Mouse (Mus musculus) ovary, postnatal 10 days (tissue): ENCODE data around the gene Fbxl2.

Experiments
- DNase-seq: peaks from one replicate; pipeline ENCODE4 v3.0.0; 2022; ENCODE audit warnings: low spot score

The Fbxl2 gene

DNA sequence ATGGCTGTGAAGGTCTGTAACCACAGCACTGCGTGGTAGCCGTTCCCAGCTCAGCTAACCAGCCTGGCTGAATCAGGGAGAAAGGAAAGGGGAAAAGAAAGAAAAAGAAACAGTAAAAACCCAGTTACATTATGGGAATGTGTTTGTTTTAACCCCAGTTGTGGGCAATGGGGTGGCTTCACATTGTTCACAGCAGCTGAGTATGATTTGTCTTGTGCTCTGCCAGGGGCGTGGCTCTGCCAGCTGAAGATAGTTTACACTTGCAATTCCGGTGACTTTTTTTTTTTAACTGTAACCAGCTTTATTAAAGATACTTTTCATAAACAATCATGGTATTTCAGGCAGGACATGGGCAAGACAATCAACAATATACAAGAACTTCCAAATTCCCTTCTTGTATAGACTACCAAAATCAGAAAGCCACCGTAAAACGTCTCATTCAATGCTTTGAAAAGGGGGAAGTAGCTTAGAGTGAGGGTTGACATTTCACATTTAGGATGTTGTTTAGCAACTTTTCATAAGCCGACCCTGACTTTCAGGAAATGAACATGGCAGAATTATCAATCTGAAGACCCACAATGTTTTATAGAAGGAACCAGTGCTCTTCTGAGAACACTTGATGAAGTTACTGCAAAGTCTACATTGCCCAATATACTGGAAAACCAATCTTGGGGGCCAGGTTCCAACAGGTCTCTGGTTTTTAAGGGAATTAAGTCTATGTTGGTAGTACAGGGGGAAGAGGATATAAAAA is 26.8 kb downstream of the Fbxl2 start:
- DNase-seq = no peak

DNA sequence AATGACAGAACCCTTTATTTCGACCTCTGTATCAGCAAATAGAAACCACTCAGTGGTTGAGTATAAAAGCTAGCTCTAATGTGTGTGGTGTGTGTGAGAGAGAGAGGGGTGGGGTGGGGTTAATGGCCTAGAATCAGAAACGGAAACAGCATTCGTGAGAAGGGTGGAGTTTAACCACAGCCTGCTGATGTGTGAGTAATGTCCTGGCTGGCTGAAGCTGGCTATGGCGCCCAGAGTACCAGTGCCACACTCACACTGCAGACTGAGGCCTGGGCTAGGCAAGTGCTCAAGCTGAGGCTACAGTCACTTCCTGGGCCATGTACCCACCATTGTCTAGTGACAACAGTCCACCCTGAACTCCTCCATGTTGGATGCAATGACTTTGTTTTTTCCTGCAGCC is 29.6 kb downstream of the Fbxl2 start:
- DNase-seq = no peak

DNA sequence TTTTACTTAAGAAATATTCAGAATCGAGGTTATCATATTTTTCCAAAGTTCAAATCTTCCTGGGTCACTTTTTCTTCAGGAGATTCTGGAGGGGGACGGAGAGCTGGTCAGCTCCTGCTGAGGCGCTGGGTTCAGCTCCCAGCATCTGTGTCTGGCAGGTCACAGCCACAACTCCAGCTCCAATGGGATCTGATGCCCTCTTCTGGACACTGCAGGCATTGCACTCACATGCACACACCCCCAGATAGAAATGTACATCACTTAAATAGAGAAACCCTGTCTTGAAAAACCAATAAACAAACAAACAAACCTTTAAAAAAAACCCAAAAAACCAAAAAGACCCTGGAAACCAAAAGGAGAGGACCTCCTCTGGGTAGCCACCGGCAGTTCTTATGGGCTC is 30.3 kb downstream of the Fbxl2 start:
- no peak for DNase-seq

DNA sequence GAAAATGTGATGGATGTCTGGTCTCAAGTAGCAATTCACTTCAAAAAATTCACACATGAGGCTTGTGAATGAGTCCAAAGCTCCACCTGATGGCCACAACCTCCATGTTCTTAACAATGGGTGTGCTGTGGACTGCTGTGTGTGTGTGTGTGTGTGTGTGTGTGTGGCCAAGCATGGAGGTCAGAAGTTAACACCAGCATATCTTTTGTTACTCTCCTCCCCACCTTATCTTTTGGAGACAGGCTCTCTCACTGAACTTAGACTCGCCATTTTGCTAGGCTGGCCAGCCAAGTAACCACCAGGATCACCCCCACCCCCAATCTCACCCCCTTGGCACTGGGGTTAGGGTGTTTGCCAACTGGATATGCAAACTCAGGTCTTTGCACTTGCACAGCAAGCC is 32.0 kb downstream of the Fbxl2 start:
- DNase-seq = no peak

DNA sequence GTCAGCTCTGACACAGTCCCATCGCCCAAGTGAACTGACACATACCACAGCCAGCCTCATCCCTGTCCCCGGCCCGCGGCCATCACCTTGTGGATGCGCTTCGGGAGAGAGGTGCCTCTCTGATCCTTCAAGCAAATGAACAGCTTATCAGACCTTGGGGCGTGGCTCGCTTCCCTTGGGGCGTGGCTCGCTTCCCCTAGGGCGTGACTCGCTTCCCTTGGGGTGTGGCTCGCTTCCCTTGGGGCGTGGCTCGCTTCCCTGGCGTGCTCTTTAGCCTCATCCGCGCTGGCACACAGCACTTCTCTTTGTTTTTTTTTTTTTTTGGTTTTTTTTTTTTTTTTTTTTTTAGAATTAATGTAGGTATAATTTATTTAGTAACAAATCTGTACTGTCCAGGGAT is 34.8 kb downstream of the Fbxl2 start:
- no peak for DNase-seq

DNA sequence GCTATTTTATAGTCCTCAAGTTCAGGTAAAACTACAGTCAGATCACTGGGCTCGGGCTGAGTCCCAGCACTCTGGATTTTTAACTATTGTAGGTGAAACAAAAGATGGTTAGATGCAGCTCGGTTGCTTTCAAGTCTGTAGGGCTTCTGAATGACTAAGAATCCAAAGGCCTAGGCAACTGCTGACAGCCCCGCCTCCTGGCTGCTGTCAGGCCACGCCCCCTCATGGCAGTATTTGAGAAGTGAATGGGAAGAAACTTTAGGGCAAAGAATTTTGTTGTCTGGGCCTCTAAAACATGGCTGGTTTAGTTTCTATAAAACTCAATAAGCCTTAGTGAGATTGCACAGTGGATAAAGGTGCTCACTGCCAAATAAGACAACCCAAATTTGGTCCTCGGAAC is 36.5 kb downstream of the Fbxl2 start:
- no peak for DNase-seq

DNA sequence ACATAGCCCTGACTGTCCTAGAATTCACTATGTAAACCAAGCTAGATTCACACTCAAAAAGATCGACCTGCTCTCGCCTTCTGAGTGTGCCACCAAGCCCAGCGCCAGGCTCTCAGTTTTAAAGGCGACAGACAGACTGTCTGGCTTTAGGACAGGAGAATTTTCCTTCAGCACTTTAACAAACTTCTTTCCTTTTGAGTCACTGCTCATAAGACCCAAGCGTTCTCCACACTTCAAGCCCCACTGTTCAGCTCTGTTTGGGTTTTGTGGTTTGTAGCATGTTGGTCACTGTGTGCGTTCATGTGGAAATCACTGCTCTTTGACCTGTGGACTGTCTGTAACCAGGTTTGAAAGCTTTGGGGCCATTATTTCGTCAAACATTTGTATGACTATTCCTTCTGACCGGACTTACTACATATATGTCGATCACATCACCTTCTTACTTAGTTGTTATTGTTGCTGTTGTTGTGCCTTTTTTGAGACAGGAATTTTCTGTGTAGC is 38.1 kb downstream of the Fbxl2 start:
- no peak for DNase-seq

DNA sequence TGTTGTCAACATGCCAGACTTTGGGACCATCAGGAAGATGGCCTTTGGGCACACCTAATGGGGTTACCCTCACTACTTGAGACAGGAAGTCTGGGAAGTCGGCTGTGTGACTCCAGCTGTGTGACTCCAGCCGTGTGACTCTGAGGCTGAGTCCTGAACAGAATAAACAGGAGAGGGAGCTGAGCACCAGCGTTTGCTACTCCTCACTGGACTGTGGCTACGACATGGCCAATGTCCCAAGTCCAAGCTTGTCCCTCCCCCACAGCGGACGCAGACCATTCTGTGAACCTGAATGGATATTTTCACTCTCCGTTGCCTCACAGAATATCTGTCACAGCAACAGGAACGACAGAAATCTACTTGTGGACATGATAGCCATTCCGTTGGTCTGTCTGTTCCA is 39.2 kb downstream of the Fbxl2 start:
- no peak for DNase-seq

DNA sequence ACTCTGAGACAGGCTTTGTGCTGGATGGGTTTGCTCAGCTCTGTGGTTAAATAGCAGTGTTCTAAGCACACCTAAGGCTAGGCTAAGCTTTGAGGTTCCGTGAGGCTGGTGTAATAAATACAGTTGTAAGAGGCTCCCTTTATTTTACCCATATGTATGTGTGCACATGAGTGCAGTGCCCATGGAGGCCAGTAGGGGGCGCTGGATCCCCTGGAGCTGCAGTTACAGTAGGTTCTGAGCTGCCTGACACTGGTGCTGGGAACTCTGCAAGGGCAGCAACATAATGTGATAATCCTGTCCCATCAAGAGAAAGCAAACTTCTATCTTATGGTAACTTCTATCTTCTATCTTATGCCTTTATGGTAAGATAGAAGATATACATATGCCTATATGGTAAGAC is 47.7 kb downstream of the Fbxl2 start:
- no peak for DNase-seq

DNA sequence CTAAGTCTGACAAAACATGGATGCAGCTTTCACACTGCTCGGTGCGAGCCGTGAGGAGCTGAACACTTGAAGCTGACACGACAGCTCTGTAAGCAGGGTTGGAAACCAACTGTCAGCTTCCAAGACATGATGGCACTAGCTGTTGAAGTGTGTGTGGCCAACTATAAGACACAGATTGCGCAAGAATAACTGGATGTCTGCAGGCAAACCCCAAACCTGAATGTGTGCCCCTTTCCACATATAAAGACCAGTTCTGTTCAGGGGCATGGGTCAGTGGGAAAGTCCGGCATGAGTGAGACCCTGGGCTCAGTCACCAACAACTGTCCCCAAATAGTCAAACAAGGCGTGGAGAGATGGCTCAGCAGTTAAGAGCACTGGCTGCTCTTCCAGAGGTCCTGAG is 53.2 kb downstream of the Fbxl2 start:
- DNase-seq = no peak

DNA sequence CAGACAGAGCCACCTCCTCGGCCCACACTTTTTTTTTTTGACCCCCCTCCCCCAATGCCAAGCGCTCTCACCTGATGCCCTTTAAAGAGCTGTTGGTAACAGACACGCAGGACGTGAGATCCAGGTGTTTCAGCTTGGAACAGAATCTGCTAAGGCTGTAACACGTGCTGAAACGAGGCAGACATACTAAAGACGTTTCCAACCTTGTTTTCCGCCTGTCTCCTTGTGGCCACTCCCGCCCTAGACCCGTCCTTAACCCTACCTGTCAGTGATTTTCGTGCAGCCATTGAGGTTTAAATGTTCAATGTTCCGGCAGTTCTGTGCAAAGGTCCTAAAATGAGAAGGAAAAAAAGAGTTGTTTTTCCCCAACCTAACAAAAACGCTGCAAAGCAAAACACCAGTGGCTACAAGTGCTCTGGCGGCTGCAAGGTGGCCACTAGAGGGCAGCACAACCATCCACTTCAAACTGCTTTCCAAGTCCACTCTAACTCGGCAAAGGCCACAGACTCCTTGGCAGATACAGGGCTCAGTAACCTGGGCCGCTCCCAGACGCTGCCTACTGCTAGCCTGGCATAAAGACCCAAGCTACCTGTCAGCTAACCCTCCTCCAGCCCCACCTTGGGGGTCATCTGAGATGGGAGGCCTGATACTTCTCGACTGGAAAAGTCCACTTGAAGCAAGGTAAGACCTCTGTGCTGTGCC is 55.3 kb downstream of the Fbxl2 start:
- peak; percentile 56 for DNase-seq

DNA sequence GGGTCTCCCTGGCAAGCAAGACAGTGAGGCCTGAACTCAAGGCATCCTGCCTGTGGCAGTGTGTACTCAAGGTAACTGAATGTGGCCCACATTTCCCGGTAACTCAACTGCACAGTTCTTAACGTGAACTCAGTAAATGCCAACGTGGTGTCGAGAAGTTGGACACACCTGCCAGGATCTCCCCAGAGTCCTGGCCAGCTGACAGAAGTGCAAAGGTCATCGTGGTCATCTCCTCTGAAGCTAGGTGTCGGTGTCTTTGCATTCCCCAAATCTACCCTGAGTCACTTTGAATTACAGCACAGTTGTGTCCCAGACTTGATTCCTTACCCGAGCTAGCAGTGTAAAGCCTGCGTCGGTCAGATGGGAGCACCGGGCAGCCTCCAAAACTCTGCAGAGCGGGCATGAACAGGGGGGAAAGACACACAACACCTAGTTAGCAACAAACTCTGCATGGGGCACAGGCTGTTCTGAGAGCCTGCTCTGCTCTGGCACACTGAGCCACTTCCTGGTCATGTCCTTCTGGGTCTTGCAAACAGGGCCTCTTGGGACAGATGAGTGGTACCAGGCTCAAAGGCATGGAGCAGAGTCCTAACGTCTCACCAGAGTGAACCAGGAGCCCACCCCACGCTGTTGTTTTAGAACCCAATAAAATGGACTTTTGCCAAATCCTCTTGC is 60.9 kb downstream of the Fbxl2 start:
- DNase-seq = no peak

DNA sequence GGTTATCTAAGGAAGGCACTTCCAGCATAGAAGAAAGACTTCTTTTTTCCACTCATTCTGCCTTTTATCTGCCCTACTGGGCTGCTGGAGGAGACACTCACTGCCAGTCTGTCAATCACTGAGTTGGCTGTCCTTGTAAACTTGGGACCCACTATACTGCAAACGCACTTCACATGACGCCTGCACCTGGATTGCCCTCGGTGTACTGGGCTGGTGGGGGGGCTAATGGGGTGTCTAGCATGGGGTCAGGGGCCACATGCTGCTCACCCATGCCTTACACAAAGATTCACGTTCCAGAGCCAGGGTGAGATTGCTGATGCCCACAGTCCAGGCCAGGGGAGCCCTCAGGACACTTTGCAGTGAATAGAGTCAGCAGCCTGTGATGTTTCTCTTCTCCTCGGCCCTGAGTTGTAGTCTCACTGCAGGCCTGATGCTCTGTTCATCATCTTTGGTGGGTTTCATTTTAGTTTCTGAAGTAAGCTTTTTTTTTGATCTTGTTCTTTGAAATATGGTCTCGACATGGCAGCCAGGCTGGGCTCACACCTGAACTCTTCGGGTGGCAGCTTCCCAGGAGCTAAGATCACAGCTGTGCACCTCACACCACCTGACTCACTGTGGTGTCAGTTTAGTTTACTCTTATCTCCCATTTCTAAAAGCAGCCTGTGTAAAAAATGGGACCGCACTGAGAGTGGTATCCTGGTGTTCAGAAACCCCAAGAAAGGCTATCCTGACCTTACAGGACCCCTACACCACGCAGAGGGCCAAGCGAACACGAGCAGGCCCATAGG is 62.9 kb downstream of the Fbxl2 start:
- DNase-seq = no peak

DNA sequence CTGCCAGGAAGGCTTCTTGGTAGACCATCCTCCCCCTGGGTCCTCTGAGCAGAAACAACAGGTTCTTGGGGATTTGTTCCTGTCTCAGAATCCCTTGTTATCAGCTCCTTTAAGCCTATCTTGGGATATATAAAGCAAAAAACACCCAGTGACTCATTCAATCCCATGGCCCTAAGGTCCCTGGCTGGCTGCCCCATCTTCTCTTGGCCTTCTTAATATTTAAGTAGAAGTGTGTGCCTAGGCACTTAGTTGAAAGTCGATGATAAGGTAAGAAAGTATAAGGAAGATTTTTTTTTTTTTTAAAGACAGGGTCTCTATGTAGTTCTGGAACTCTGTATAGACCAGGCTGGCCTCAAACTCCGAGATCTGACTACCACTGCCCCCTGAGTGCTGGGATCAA is 63.5 kb downstream of the Fbxl2 start:
- no peak for DNase-seq

DNA sequence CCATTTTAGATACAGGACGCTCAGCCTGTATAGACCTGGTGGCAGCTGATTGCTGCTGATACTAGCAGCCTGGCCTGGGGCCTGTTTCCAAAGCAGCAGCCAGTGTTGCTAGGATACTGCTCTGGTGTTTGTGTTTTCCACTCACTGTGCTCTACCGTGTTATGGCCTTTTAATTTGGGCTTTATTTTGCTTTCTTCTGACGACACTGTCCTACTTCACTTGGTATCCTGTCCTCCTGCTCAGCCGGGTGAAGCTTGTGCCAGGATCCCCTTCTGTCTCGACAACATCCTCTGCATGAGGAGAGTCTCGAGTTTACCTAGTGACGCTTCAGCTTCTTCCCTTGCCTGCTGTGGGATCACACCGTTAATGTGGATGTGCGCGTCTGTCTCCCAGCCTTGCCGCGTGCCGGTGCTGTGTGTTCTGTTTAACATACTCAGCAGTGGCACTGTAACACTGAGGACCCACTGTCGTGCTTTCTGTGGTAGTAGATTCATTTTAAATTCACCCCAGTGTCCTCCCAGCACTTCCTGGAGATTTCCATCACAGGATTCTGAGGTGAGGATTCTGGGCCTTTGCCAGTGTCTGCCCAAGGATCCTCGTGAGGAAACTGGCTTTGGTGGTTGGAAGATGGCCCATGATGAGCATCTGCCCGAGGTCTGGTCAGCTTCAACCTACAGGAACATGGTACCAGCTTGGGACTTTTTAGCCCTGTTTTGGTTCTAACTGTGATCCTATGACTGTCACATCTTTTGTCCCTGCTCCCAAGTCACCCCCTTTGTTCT is 64.7 kb downstream of the Fbxl2 start:
- no peak for DNase-seq

DNA sequence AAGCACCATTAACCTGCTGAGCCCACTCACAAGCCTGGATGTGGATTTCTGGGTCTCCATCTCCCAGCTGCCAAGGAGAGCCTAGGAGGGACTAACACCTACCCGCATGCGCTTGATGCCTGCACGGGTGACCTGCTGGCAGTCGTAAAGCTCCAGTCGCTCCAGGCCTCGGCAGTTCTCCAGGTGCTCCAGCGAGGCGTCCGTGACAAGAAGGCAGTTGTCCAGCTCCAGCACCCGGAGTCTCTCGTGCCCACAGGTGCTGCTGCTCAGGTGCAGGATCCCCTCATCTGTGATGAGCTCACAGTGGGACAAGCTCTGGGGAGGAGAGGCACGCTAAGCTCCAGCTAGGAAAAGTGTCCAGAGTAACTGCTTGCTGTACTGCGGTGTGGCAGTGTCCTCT is 66.6 kb downstream of the Fbxl2 start:
- no peak for DNase-seq

DNA sequence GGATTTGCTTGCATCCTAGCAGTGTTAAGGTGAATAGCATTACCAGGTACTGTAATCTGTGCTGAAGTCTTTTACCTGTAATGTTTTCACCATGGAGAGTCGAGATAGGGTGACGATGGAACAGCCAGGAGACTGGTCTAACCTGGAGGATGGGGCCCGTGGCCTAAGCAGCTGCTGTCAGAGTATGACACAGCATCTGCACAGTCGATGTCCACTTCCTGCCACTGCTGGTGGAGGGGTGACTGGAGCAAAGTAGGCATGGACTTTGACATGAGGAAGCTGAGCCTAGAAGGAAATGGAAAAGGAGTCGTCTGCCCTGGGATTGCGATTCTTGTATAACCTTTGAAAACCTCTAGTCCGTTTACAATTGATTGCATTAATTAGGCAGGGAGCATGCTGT is 67.3 kb downstream of the Fbxl2 start:
- no peak for DNase-seq

DNA sequence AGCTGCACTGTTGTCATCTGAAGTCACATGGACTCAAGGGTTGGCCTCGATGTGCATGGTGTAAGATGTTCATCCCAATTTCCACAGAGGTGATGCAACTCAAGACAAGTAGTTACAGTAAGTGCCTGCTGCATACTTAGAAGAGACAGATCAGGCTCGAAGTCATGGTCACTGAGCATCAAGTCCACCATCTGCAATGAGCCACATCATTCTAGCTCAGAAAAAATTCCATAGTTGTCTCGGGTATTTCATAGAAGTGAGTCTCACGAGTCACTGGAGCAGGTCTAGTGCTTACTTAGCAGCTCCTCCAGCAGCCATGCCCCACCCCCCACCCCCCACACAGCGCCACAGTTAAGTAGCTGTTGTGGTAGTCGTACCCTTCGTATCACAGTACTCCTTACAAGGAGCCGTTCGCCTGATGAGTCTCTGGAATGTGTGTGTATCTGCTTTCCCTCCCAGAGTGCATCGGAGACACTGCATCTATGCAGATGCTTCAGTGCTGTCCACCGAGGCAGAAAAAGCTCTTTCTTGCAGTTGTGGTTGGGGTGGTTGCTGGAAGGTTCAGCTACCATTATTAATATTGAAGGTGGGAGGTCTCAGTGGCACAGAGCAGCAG is 68.7 kb downstream of the Fbxl2 start:
- no peak for DNase-seq

DNA sequence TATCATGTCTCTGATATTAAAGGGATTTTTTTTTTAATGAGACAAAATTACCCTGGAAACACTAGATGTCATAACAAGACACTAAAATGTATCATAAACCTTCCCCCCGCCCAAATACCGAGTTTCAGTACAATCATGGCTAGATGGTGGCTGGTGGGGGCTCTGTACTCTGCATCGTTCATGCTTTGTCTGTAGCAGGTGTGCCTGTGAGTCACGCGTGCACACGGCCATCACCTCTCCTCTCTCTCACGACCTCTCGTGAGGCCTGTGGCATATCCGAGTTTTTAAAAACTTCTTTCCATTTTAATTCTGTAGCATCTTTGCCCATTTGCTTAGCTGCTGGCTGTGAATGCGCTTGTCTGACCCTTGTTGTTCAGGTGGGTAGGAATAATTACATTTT is 69.7 kb downstream of the Fbxl2 start:
- no peak for DNase-seq

DNA sequence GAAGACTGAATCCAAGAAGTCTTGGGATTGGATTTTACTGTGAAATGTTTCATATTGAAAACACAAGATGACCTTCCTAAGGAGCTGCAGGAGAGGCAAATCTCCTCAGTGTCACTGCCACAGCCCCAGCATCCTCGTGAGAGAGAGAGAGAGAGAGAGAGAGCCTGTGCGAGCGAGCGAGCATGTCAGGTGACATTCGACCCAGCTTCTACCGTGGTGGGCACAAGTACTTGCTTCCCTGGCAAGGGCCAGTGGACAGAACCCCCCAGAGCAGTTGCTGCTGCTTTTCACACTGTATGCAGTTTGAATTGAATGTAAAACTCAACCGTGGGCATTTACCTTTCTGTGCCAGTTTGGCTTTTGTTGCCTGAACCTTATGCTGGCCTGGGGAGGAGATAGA is 70.5 kb downstream of the Fbxl2 start:
- DNase-seq = no peak

DNA sequence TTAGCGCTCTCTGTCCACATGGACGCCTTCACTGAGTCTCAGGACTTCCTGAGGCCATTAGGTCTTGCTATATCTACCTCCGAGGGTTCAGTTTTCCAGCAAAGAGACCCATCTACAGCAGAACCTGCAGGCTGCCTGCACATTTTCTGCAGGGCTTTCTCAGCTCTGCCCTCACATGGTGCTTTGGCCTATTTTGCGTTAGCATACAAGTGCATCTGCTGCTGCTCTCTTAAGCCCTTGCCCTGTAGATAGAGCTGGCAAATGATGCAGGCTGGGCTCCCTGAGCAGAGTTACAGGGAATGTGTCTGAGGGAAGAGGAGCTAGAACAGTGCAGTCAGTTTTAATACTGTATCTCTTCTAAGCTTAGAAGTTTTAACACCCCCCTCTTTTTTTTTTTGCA is 71.0 kb downstream of the Fbxl2 start:
- no peak for DNase-seq
